Mouse (Mus musculus): ENCODE measurements at regions not wholly inside any gene's neighbourhood (a gene's known extent, or its start where the extent isn't known, plus 50 kb on each side); places are given as distances from the start of the nearest gene placed in this dataset.

DNA sequence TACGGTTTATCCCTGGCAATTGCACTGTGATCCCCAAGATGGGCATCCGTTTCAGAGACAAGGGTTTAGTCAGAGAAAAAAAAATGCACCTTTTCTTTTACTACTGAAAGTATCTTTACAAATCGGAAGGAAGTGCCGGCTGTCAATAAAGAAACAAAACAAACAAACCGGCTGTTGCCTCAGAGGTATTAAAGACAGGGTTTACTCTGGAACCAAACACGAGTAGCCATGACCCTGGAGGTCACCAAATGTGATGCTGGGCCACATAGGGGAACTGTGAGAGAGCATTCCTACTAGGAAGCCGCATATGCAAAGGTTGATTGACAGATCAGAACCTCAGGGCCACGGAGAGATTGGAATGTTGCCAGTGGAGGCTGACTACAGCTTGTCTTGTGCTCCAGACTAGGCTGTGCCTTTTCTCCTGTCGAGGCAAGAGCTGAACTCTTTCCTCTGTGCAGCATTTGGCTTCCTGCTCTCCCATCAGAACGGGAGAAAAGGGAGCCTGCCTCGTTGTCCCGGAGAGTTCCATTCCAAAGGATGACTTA lies 643.8 kb upstream of the Tmem132c start:
- H3K9me3 ChIP-seq (replicated peaks), result no peaks in the 10 kb centered on the region
- WGBS, result 35% methylated on average over 12 of the region's 12 CpGs
- H3K9ac ChIP-seq, result no peak overlapping the region
- no peaks in the 10 kb centered on the region for H3K36me3 ChIP-seq
- H3K27me3 ChIP-seq, result no peaks in the 10 kb centered on the region
- no peak overlapping the region for H3K27ac ChIP-seq (replicated peaks)
- no peak overlapping the region for H3K4me3 ChIP-seq (replicated peaks)
- ATAC-seq (ENCODE audit: insufficient number of reproducible peaks, low FRiP score, low TSS enrichment, low read depth), result no peak
- no peaks in the 10 kb centered on the region for H3K4me1 ChIP-seq
- H3K4me2 ChIP-seq (replicated peaks), result no peak overlapping the region

DNA sequence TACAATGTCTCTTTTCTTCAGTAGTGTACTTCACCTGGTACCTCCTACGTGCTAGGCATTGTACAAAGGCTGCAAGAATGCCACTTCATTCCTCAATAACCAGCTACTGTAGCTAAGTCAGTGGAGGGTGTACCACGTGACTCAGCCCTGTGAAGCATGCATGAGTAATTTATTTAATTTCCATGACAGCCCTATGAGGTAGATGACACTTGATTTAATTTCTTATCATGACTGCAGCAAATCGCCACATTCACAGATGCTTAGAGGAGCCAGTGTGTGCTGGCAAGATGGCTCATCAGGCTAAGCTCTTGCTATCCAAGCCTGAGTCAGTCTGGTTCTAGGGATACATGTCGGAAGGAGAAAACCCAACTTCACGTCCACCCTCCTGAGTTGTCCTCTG lies 642.0 kb upstream of the Tmem132c start:
- ATAC-seq (ENCODE audit: insufficient number of reproducible peaks, low FRiP score, low TSS enrichment, low read depth), result no peak
- H3K4me3 ChIP-seq (replicated peaks), result no peak overlapping the region
- WGBS, result 83% methylated on average over 5 of the region's 5 CpGs
- H3K4me1 ChIP-seq, result no peaks in the 10 kb centered on the region
- no peaks in the 10 kb centered on the region for H3K36me3 ChIP-seq
- no peak overlapping the region for H3K9ac ChIP-seq
- no peak overlapping the region for H3K4me2 ChIP-seq (replicated peaks)
- no peaks in the 10 kb centered on the region for H3K9me3 ChIP-seq (replicated peaks)
- H3K27ac ChIP-seq (replicated peaks), result no peak overlapping the region
- H3K27me3 ChIP-seq, result no peaks in the 10 kb centered on the region

DNA sequence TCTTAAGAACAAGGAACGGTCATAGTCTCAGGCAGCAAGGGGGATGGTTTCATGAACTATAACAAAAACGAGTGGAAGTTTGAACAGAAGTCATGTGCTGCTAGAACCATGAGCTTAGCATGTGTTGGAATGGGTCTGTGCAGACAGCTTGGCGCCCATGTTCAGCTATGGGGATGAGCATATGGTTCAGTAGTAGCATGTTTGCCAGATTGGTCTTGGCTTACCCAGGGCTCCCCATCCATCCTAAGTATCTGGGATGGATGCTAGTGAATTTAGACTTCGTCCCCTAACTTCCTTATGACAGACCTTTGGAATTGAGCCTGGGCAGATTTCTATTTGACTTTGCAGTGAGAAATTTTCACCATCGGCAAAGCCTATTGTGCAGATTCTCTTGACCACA lies 634.9 kb upstream of the Tmem132c start:
- Histone ChIP-seq H3K36me3 (no peaks in the 10 kb centered on the region), H3K27me3 (no peaks in the 10 kb centered on the region), H3K4me1 (no peaks in the 10 kb centered on the region), H3K4me3 (replicated peaks) (no peak overlapping the region), H3K9ac (no peak overlapping the region), H3K9me3 (replicated peaks) (no peaks in the 10 kb centered on the region), H3K27ac (replicated peaks) (no peak overlapping the region), H3K4me2 (replicated peaks) (no peak overlapping the region)
- ATAC-seq (ENCODE audit: insufficient number of reproducible peaks, low FRiP score, low TSS enrichment, low read depth), result no peak
- WGBS, result 78% methylated on average over 5 of the region's 5 CpGs

DNA sequence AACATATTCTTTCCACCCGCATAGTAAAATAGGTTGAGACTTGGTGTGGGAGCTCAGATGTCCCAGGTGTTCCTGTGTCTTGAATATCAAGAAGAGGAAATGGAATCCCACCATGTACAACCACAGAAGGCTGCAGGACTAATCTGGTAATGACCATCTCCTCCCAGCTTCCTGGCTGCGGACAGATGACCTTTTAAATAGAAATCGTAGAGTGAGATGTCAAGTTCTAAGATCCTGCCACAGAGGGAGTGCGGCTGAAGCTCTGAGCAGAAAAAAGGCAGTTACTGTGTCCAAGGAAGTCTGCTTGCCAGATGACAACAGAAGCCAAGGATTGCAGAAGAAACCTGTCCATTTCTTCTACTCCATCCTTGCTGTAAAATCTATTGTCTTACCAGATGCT lies 629.0 kb upstream of the Tmem132c start:
- Histone ChIP-seq H3K9me3 (replicated peaks) (no peaks in the 10 kb centered on the region), H3K4me3 (replicated peaks) (no peak overlapping the region), H3K27me3 (no peaks in the 10 kb centered on the region), H3K36me3 (no peaks in the 10 kb centered on the region), H3K4me1 (no peaks in the 10 kb centered on the region), H3K27ac (replicated peaks) (no peak overlapping the region), H3K4me2 (replicated peaks) (no peak overlapping the region), H3K9ac (no peak overlapping the region)
- no peak for ATAC-seq (ENCODE audit: insufficient number of reproducible peaks, low FRiP score, low TSS enrichment, low read depth)
- 81% methylated on average over 4 of the region's 4 CpGs for WGBS

DNA sequence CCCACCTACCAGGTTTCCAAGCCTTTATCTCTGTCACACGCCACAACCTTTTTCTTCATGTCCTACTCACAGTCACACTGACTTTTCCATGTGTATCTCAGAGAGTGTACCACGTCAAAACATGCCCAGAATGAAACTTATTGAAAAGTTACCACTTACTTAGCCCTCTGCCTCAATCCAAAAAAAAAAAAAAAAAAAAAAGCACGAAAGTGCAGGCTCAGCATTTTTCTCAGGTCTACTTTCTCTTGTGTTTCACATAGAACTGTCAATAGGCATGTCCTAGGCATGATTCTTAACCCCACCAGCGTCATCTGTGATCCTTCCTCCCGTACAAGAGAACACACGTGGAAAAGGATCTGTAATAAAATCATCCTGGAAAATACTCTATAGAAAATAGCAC lies 619.1 kb upstream of the Tmem132c start:
- WGBS, result 75% methylated on average over 6 of the region's 6 CpGs
- ATAC-seq (ENCODE audit: insufficient number of reproducible peaks, low FRiP score, low TSS enrichment, low read depth), result no peak
- no peak overlapping the region for H3K9ac ChIP-seq
- H3K27me3 ChIP-seq, result no peaks in the 10 kb centered on the region
- no peak overlapping the region for H3K4me2 ChIP-seq (replicated peaks)
- no peaks in the 10 kb centered on the region for H3K4me1 ChIP-seq
- H3K4me3 ChIP-seq (replicated peaks), result no peak overlapping the region
- H3K36me3 ChIP-seq, result no peaks in the 10 kb centered on the region
- no peak overlapping the region for H3K27ac ChIP-seq (replicated peaks)
- H3K9me3 ChIP-seq (replicated peaks), result no peaks in the 10 kb centered on the region

DNA sequence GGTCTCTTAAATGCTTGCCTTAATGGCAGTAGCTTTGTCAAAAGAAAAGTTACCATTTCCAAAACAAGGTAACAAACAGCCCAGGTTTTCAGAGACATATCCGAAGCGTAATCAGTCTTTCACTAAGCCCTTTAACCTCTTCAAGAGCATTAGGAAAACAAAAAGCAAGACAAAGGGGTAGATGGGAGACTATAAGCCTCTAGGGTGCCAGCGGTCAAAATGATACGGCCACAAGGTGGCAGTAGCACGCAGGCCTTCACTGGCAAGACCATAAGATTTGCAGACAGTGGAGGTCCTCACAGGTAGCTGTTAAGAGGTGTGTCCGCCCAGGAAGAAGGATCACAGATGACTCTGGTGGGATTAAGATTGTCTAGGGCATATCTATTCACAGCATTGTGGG lies 618.4 kb upstream of the Tmem132c start:
- H3K4me3 ChIP-seq (replicated peaks), result no peak overlapping the region
- H3K9ac ChIP-seq, result no peak overlapping the region
- no peak; the same call in 1 of the 2 replicates for ATAC-seq (ENCODE audit: insufficient number of reproducible peaks, low FRiP score, low TSS enrichment, low read depth)
- no peaks in the 10 kb centered on the region for H3K36me3 ChIP-seq
- 9% methylated on average over 6 of the region's 6 CpGs for WGBS
- H3K27me3 ChIP-seq, result no peaks in the 10 kb centered on the region
- H3K27ac ChIP-seq (replicated peaks), result no peak overlapping the region
- no peak overlapping the region for H3K4me2 ChIP-seq (replicated peaks)
- no peaks in the 10 kb centered on the region for H3K9me3 ChIP-seq (replicated peaks)
- H3K4me1 ChIP-seq, result no peaks in the 10 kb centered on the region

DNA sequence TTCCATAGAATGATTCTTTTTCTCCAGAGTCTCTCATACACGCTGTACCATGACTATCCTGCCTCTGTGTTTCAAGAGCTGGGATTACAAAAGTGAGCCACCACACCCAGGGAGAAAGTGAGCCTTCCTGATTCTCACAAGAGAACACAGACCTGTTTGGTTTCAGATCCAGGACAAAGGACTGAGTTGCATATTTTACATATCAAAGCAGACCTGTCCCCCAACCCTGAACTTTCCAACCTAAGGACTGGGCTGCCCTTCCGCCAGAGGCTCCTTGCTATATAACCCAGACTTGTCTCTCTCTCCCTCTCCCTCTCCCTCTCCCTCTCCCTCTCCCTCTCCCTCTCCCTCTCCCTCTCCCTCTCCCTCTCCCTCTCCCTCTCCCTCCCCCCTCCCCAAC lies 611.8 kb upstream of the Tmem132c start:
- no peaks in the 10 kb centered on the region for H3K4me1 ChIP-seq
- no peak overlapping the region for H3K4me3 ChIP-seq (replicated peaks)
- H3K4me2 ChIP-seq (replicated peaks), result no peak overlapping the region
- H3K36me3 ChIP-seq, result no peaks in the 10 kb centered on the region
- H3K27ac ChIP-seq (replicated peaks), result no peak overlapping the region
- H3K9ac ChIP-seq, result no peak overlapping the region
- no peaks in the 10 kb centered on the region for H3K9me3 ChIP-seq (replicated peaks)
- 37% methylated on average over 2 of the region's 2 CpGs for WGBS
- ATAC-seq (ENCODE audit: insufficient number of reproducible peaks, low FRiP score, low TSS enrichment, low read depth), result no peak
- no peaks in the 10 kb centered on the region for H3K27me3 ChIP-seq

DNA sequence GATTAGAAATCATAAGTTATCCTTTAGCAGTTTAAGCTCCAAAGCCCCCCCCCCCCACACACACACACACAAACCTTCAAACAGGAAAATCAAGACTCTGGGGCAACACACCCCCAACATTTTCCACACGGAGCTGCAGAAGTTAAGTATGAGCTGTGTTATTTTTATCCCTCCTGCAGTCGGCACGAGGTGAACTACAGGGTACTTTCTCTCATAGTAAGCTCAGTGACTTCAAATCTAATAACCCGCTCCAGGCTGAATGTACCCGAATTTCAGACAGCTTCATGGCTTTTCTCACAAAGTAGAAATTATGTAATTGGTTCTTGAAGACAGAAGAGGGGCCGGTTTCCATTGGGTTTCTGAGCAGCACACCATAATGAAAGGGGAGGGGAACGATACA lies 591.2 kb upstream of the Tmem132c start:
- Histone ChIP-seq H3K4me1 (no peaks in the 10 kb centered on the region), H3K27ac (replicated peaks) (no peak overlapping the region), H3K4me3 (replicated peaks) (no peak overlapping the region), H3K27me3 (no peaks in the 10 kb centered on the region), H3K4me2 (replicated peaks) (no peak overlapping the region), H3K36me3 (no peaks in the 10 kb centered on the region), H3K9ac (no peak overlapping the region), H3K9me3 (replicated peaks) (no peaks in the 10 kb centered on the region)
- ATAC-seq (ENCODE audit: insufficient number of reproducible peaks, low FRiP score, low TSS enrichment, low read depth), result no peak
- 72% methylated on average over 7 of the region's 7 CpGs for WGBS

DNA sequence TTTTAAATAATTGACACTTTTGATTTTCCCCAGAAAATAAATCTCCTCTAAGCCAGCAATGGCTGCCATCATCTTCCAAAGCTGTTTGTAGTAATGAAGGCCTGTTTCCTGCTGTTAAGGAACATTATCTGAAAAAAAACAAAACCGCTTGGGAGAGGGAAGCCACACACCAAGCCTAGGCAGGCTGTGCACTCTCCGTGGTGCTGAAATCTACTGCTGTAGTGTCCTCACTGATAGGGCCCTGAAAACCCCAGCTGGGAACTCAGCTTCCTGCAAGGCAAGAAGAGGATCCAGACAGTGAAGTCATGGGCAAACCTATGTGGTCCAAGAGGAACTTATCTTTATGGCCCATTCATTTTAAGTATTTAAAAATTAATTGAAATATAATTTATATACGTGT lies 590.2 kb upstream of the Tmem132c start:
- Histone ChIP-seq H3K4me2 (replicated peaks) (no peak overlapping the region), H3K27ac (replicated peaks) (no peak overlapping the region), H3K27me3 (no peaks in the 10 kb centered on the region), H3K36me3 (no peaks in the 10 kb centered on the region), H3K4me1 (no peaks in the 10 kb centered on the region), H3K9ac (no peak overlapping the region), H3K9me3 (replicated peaks) (no peaks in the 10 kb centered on the region), H3K4me3 (replicated peaks) (no peak overlapping the region)
- ATAC-seq (ENCODE audit: insufficient number of reproducible peaks, low FRiP score, low TSS enrichment, low read depth), result no peak
- 17% methylated on average over 3 of the region's 3 CpGs for WGBS

DNA sequence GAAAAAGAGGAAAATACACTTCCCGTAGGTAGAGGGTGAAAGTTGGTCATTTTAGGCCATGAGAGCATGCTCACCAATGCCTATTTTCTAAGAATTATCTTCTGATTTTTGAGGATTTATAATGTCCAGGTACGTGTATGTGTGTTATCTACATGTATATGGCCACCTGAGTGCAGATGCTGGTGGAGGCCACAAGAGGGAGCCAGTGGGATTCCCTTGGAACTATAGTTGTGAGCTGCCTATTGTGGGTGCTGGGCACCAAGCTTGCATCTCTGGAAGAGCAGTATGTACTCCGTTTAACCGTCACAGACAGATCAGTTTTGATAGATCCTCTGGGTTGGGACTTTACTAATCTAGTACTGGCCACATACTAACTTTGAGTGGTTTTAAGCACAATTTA lies 579.0 kb upstream of the Tmem132c start:
- Histone ChIP-seq H3K4me3 (replicated peaks) (no peak overlapping the region), H3K36me3 (no peaks in the 10 kb centered on the region), H3K27ac (replicated peaks) (no peak overlapping the region), H3K4me1 (no peaks in the 10 kb centered on the region), H3K9ac (no peak overlapping the region), H3K4me2 (replicated peaks) (no peak overlapping the region), H3K27me3 (no peaks in the 10 kb centered on the region), H3K9me3 (replicated peaks) (no peaks in the 10 kb centered on the region)
- WGBS, result 86% methylated on average over 4 of the region's 4 CpGs
- ATAC-seq (ENCODE audit: insufficient number of reproducible peaks, low FRiP score, low TSS enrichment, low read depth), result no peak

DNA sequence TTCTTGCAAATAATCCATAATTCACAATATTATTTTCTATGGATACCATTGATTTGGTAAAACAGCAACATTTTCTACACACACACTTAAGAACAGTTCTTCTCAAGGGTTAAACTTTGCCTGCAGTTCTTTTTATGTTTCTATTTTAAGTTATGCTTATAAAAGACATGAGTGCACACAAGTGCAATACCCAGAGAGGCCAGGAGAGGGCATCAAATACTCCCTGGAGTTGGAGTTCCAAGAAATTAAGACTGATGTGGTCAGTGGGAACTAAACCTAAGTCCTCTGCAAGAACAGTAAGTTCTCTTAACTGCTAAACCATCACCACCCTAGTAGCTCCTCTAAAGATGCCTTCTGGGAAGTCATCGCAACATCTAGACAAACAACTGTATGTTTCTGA lies 570.5 kb upstream of the Tmem132c start:
- no peaks in the 10 kb centered on the region for H3K27me3 ChIP-seq
- 56% methylated on average over 1 of the region's 1 CpGs for WGBS
- ATAC-seq (ENCODE audit: insufficient number of reproducible peaks, low FRiP score, low TSS enrichment, low read depth), result no peak
- no peak overlapping the region for H3K9ac ChIP-seq
- H3K4me3 ChIP-seq (replicated peaks), result no peak overlapping the region
- H3K4me2 ChIP-seq (replicated peaks), result no peak overlapping the region
- H3K9me3 ChIP-seq (replicated peaks), result no peaks in the 10 kb centered on the region
- H3K36me3 ChIP-seq, result no peaks in the 10 kb centered on the region
- no peak overlapping the region for H3K27ac ChIP-seq (replicated peaks)
- no peaks in the 10 kb centered on the region for H3K4me1 ChIP-seq

DNA sequence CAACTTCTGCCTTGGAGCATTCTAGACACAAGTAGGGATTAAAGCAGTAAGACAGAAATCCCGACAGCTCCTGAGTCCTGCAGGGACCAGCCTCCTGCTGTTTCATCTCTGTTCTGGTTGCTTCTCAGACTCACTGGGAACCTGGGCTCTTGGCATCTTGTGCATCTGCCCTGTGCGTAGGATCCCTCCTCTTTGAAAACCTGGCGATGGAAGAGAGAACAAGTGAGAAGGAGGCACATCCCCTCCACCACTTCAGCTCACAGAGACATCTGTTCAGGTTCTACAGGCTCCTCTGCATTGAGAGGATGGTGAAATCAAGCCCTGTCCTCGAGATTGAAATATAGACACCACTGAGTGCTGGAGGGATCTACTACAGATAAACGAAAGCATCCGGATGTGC lies 561.3 kb upstream of the Tmem132c start:
- H3K27me3 ChIP-seq, result no peaks in the 10 kb centered on the region
- ATAC-seq (ENCODE audit: insufficient number of reproducible peaks, low FRiP score, low TSS enrichment, low read depth), result no peak
- H3K36me3 ChIP-seq, result no peaks in the 10 kb centered on the region
- no peak overlapping the region for H3K4me2 ChIP-seq (replicated peaks)
- no peak overlapping the region for H3K4me3 ChIP-seq (replicated peaks)
- 73% methylated on average over 6 of the region's 6 CpGs for WGBS
- no peaks in the 10 kb centered on the region for H3K4me1 ChIP-seq
- no peaks in the 10 kb centered on the region for H3K9me3 ChIP-seq (replicated peaks)
- H3K27ac ChIP-seq (replicated peaks), result no peak overlapping the region
- H3K9ac ChIP-seq, result no peak overlapping the region

All from embryonic facial prominence, embryonic 15.5 days (tissue).